Mouse (Mus musculus): ENCODE measurements at regions not wholly inside any gene's neighbourhood (a gene's known extent, or its start where the extent isn't known, plus 50 kb on each side); places are given as distances from the start of the nearest gene placed in this dataset.

GRCm38 (mm10) chr12:39560734-39561446, 476.9 kb downstream of the Arl4a start:
- no peak for DNase-seq (ENCODE audit: low read depth, low spot score)
- no peaks in the 10 kb centered on the region for H3K4me1 ChIP-seq (ENCODE audit: control insufficient read depth in 1 of 2, insufficient read depth in 2 of 2, low read length in 2 of 2)
- H3K79me2 ChIP-seq (ENCODE audit: control insufficient read depth, insufficient read depth, low read length, poor library complexity), result no peaks in the 10 kb centered on the region
- no peak overlapping the region for H3K9ac ChIP-seq (ENCODE audit: control insufficient read depth, low read depth, low read length, poor library complexity, severe bottlenecking)
- no peaks in the 10 kb centered on the region for H3K27me3 ChIP-seq (ENCODE audit: control insufficient read depth in 1 of 2, insufficient read depth in 2 of 2, low read length in 2 of 2)
- no peaks in the 10 kb centered on the region for H3K9me3 ChIP-seq (replicated peaks; ENCODE audit: insufficient read depth, low read length)
- no peak for TF ChIP-seq EP300 (IDR thresholded peaks at IDR 0.05; ENCODE audit: low read depth in 1 of 2, low read length in 2 of 2)
- TF ChIP-seq MYB (IDR thresholded peaks at IDR 0.05; ENCODE audit: low read depth, low read length), result no peak
- no peak for TF ChIP-seq POLR2AphosphoS5 (IDR thresholded peaks at IDR 0.05; ENCODE audit: borderline replicate concordance, low read depth, low read length)
- TF ChIP-seq CHD2 (IDR thresholded peaks at IDR 0.05; ENCODE audit: low read length), result no peak
- TF ChIP-seq MAFK (IDR thresholded peaks at IDR 0.05; ENCODE audit: borderline replicate concordance, low read depth, low read length), result no peak
- TF ChIP-seq GABPA (IDR thresholded peaks at IDR 0.05; ENCODE audit: low read depth, low read length), result no peak
- TF ChIP-seq SMC3 (IDR thresholded peaks at IDR 0.05; ENCODE audit: low read depth, low read length), result no peak
- no peak for TF ChIP-seq UBTF (IDR thresholded peaks at IDR 0.05; ENCODE audit: borderline replicate concordance, insufficient read depth, low read depth, low read length)
- no peaks in the 10 kb centered on the region for H3K36me3 ChIP-seq (ENCODE audit: control insufficient read depth in 1 of 2, insufficient read depth in 2 of 2, low read length in 2 of 2)
- no peak overlapping the region for H3K4me3 ChIP-seq (ENCODE audit: control insufficient read depth in 1 of 2, insufficient read depth in 1 of 2, low read depth in 2 of 2, low read length in 2 of 2)
- H3K27ac ChIP-seq (ENCODE audit: control insufficient read depth, low read depth, low read length), result no peak overlapping the region

GRCm38 (mm10) chr12:39558491-39558890, 479.3 kb downstream of the Arl4a start:
- Histone ChIP-seq H3K27me3 (ENCODE audit: control insufficient read depth in 1 of 2, insufficient read depth in 2 of 2, low read length in 2 of 2) (no peaks in the 10 kb centered on the region), H3K9me3 (replicated peaks; ENCODE audit: insufficient read depth, low read length) (no peaks in the 10 kb centered on the region), H3K27ac (ENCODE audit: control insufficient read depth, low read depth, low read length) (no peak overlapping the region), H3K36me3 (ENCODE audit: control insufficient read depth in 1 of 2, insufficient read depth in 2 of 2, low read length in 2 of 2) (no peaks in the 10 kb centered on the region), H3K4me3 (ENCODE audit: control insufficient read depth in 1 of 2, insufficient read depth in 1 of 2, low read depth in 2 of 2, low read length in 2 of 2) (no peak overlapping the region), H3K4me1 (ENCODE audit: control insufficient read depth in 1 of 2, insufficient read depth in 2 of 2, low read length in 2 of 2) (no peaks in the 10 kb centered on the region), H3K79me2 (ENCODE audit: control insufficient read depth, insufficient read depth, low read length, poor library complexity) (no peaks in the 10 kb centered on the region), H3K9ac (ENCODE audit: control insufficient read depth, low read depth, low read length, poor library complexity, severe bottlenecking) (no peak overlapping the region)
- no peak for TF ChIP-seq TCF12 (IDR thresholded peaks at IDR 0.05; ENCODE audit: low read depth, low read length)
- no peak for TF ChIP-seq JUND (IDR thresholded peaks at IDR 0.05; ENCODE audit: low read depth, low read length)
- no peak for TF ChIP-seq CTCF (IDR thresholded peaks at IDR 0.05 in 2 of 3, conservative IDR thresholded peaks at IDR 0.05 in 1 of 3; ENCODE audit: control insufficient read depth in 1 of 3, insufficient read depth in 1 of 3, low read depth in 2 of 3, low read length in 3 of 3, poor library complexity in 1 of 3, severe bottlenecking in 1 of 3)
- no peak for TF ChIP-seq RCOR1 (IDR thresholded peaks at IDR 0.05; ENCODE audit: low read depth, low read length)
- no peak for TF ChIP-seq POLR2A (IDR thresholded peaks at IDR 0.05; ENCODE audit: control insufficient read depth in 1 of 2, insufficient read depth in 1 of 2, low read depth in 1 of 2, low read length in 2 of 2, poor library complexity in 1 of 2)
- no peak for TF ChIP-seq ELF1 (IDR thresholded peaks at IDR 0.05; ENCODE audit: low read depth, low read length)
- no peak for TF ChIP-seq HCFC1 (IDR thresholded peaks at IDR 0.05; ENCODE audit: low read depth, low read length)
- DNase-seq (ENCODE audit: low read depth, low spot score), result peak; percentile 85

Measured in MEL (cell line).